Mouse (Mus musculus) colon, adult 2 months (tissue): ENCODE data around the gene Olfr1341. TPM values are rescaled to one million over a fixed set of nuclear protein-coding genes. Genes with fewer than 3 reads are reported as not detected.

Experiments used
- polyA plus RNA-seq: library from polyadenylated mRNA; depleted of rRNA; stranded (reverse); fragments of >200 nt; gene quantifications from 2 replicates; pipeline ENCODE4 v1.2.3, GENCODE M21; 2012; rRNA removed

Gene Olfr1341
- not detected in 2 replicates for polyA plus RNA-seq

DNA sequence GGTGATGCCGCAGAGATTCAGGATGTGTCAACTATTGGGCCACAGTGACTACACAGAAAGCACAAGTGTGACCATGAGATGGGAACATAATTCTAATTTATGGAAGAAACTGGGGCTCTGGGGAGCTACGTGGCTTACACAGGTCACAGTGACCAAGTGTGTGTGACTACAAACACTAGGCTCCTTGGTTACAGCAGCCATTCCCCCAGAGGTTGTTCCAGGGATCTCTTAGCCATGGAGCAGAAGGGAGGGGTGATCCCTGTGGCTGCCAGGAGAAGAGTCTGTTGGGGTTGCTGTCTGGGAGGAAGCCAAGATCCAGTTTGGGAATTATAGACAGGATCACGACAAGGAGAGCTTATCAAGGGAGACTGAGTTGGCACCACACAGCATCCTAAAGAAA, at the start of gene Olfr1341:
TSS of gene Olfr1341 (plus strand) at position 301 of the 400 bp plus-strand sequence.

DNA sequence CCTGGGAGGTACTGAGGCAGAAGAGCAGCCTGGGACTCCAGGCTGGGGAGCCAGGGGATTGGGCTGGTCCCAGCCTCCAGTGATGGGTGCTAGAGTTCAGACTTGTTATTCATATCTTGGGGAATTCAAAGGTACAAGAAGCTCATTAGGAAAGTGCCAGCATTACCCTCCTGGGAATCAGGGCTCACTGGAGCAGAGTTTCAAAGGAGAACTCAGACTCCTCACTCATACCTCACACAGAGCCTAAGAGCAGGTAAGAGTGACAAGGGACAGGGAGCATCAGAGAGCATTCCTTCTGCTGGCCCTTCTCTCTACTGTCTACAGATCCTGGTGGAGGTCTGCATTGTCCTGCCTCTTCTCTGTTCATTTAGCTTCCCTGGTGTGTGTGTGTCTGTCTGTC, 44.7 kb upstream of the Olfr1341 start, which contains the start of gene Olfr62:
TSS of gene Olfr62 (plus strand) at position 301 of the 400 bp plus-strand sequence.

DNA sequence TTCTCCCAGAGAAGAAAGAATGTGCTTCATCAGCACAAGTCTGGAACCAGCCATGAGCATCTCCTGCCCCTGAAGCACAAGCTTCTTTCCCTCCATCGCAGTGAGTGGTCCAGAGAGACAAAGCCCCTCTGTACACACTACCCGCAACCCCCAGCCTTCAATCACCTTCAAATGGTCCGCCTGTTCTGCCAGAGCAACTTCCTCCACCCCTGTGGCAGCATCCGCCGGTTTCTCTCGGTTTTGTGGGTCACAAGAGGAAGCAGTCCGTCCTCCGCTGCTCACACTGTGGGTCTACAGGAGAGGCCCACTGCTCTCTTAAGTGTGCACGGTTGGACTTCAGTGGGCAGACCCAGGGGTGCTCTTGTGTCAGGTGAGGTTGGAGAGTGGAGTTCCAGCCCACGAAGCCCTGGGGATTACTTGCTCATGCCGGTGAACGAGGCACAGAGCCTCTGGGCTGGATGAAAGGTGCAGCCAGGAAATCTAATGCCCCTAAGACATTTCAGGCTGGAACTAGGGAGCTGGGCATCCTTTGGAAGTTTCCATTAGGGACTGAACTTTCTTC, 10.8 kb upstream of the Olfr1341 start, which contains the start of gene Olfr1342:
TSS of gene Olfr1342 (minus strand) at position 345 of the 562 bp plus-strand sequence.

DNA sequence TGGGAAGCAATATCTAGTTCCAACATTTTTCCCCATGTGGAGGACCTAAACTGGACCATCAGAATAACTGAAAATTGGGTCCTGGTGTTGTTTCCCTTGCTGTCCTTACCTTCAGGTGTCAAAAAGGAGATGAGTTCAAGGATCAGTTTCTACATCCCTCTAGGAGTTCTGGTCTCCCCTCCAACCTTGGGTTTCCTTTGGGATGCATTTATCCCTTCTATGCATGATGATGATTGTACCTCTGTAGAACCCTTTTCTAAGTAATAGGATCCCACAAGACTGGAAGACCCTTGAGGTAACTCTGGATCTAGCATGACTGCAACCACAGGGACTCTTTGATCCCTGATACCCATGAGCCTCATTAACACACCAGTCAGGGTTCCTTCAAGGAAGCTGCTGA, 16.5 kb downstream of the Olfr1341 start, which contains the start of gene Olfr1340:
TSS of gene Olfr1340 (plus strand) at position 301 of the 400 bp plus-strand sequence.

DNA sequence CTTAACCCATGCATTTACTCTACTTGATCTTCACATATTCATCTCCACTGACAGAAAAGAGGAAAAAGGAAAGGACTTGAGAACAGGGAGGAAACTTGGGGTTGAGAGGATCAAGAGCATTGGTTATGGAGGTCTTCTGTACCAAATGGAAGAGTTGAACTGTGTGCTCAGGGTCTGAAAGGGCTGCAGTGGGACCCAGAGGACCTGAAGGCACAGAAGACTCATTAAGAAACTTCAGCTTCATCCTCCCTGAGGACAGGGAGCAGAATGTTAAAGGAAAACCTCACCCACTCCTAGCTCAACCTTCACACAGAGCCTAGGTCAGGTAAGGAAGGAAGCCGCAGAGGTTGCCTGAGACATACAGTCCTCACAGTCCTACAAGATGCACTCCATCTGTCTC, 28.6 kb downstream of the Olfr1341 start, which contains the start of gene Olfr1339:
TSS of gene Olfr1339 (plus strand) at position 301 of the 400 bp plus-strand sequence.

DNA sequence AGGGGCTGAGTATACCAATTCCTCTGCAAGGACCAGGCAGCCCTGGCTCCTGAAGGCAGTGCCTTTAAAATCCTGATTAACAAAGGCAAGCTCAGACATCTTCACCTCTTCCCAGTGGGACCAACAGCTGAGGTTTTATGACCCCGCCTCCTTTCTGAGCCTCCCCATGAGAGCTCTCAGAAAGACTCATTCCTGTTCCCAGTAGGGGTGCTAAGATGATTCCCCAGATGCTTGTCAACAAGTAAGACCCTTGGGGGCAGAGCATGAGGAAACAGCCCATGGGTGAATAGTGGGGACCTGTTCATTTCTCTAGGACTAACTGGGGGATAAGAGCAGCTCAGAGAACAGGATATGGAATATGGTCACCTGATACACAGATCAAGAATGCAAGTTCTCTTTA, 55.3 kb downstream of the Olfr1341 start, which contains the start of gene Olfr1338:
TSS of gene Olfr1338 (minus strand) at position 101 of the 400 bp plus-strand sequence.

Other genes starting within 250 kb of the Olfr1341 start
- 0.05 and 0.08 TPM in 2 replicates for gene Mpl, start 246.0 kb upstream of the Olfr1341 start, polyA plus RNA-seq
- 20.3 and 24.4 TPM in 2 replicates for gene Tie1, start 213.5 kb upstream of the Olfr1341 start, polyA plus RNA-seq
- 104 and 125 TPM in 2 replicates for gene 2610528J11Rik, start 176.5 kb upstream of the Olfr1341 start, polyA plus RNA-seq
- 35.4 and 47.7 TPM in 2 replicates for gene Tmem125, start 159.5 kb upstream of the Olfr1341 start, polyA plus RNA-seq
- gene Cfap57, start 82.7 kb upstream of the Olfr1341 start, polyA plus RNA-seq, result not detected in 2 replicates
- 22.2 and 22.7 TPM in 2 replicates for gene Ebna1bp2, start 82.7 kb upstream of the Olfr1341 start, polyA plus RNA-seq
- not detected in 2 replicates for gene Olfr62, start 44.6 kb upstream of the Olfr1341 start, polyA plus RNA-seq
- gene Olfr1342, start 10.8 kb upstream of the Olfr1341 start, polyA plus RNA-seq, result not detected in 2 replicates
- gene Olfr1340, start 16.6 kb downstream of the Olfr1341 start, polyA plus RNA-seq, result not detected in 2 replicates
- not detected in 2 replicates for gene Olfr1339, start 28.7 kb downstream of the Olfr1341 start, polyA plus RNA-seq
- gene Olfr1338, start 55.2 kb downstream of the Olfr1341 start, polyA plus RNA-seq, result not detected in 2 replicates
- gene Olfr1337, start 79.1 kb downstream of the Olfr1341 start, polyA plus RNA-seq, result not detected in 2 replicates
- gene Olfr1335, start 106.4 kb downstream of the Olfr1341 start, polyA plus RNA-seq, result not detected in 2 replicates
- not detected in 2 replicates for gene Olfr1333, start 132.8 kb downstream of the Olfr1341 start, polyA plus RNA-seq
- gene Olfr1331, start 161.1 kb downstream of the Olfr1341 start, polyA plus RNA-seq, result not detected in 2 replicates
- not detected in 2 replicates for gene Olfr1330, start 185.1 kb downstream of the Olfr1341 start, polyA plus RNA-seq
- not detected in 2 replicates for gene Olfr1329, start 213.9 kb downstream of the Olfr1341 start, polyA plus RNA-seq
- gene Olfr1328, start 235.1 kb downstream of the Olfr1341 start, polyA plus RNA-seq, result not detected in 2 replicates